Mouse (Mus musculus): ENCODE measurements around the gene Cds2. TPM values are rescaled to one million over a fixed set of nuclear protein-coding genes. Genes with fewer than 3 reads are reported as not detected.

The Cds2 gene
- total RNA-seq, 2 experiments from 2014 or later = 71.2 to 73.3 TPM

Other genes starting within 250 kb of the Cds2 start
- 10 to 100 TPM in 1 of 2 experiments, 1 to 10 TPM in 1; 7.4 to 12.7 TPM for gene Rassf2, start 232.9 kb upstream of the Cds2 start, total RNA-seq (2021)
- gene Slc23a2, start 118.0 kb upstream of the Cds2 start, total RNA-seq (2021) = 100 to 1,000 TPM in 1 of 2 experiments, 10 to 100 TPM in 1; 85.9 to 282 TPM
- gene Tmem230, start 15.3 kb upstream of the Cds2 start, total RNA-seq (2021) = 10 to 100 TPM; 42.7 to 48.1 TPM
- gene Pcna, start 9.8 kb upstream of the Cds2 start, total RNA-seq (2021) = 100 to 1,000 TPM in 1 of 2 experiments, 10 to 100 TPM in 1; 96.5 to 111 TPM
- under 1 TPM in 1 of 2 experiments, not detected in 1; 0.07 TPM for gene Prokr2, start 122.3 kb downstream of the Cds2 start, total RNA-seq (2021)

All from adrenal gland, postnatal 36 days (tissue).